Mouse (Mus musculus) liver, adult (tissue): ENCODE measurements around the gene H2al1c.
"Not testable (repeated sequence)": the region's sequence is repeated elsewhere in the genome, so short reads cannot be mapped to it uniquely, and the experiment has no call there.

Source experiments
- GATA4 ChIP-seq: IDR thresholded peaks from 2 replicates; pipeline ENCODE4 v1.6.1; 2014; ENCODE audit warnings: mild to moderate bottlenecking, low read length; ENCODE audit not compliant: insufficient replicate concordance

The H2al1c gene

GRCm38 (mm10) chrX:11305355-11305754 lies at the start of gene H2al1c:
TSS of gene H2al1c (plus strand) at chrX:11305655.
- not testable (repeated sequence) for TF ChIP-seq GATA4

GRCm38 (mm10) chrX:11264918-11265317 lies 40.5 kb upstream of the H2al1c start:
- no peak for TF ChIP-seq GATA4

- TF ChIP-seq GATA4, result no peak
Observed at GRCm38 (mm10) chrX:11267791-11268190, 37.7 kb upstream of the H2al1c start.

DNA sequence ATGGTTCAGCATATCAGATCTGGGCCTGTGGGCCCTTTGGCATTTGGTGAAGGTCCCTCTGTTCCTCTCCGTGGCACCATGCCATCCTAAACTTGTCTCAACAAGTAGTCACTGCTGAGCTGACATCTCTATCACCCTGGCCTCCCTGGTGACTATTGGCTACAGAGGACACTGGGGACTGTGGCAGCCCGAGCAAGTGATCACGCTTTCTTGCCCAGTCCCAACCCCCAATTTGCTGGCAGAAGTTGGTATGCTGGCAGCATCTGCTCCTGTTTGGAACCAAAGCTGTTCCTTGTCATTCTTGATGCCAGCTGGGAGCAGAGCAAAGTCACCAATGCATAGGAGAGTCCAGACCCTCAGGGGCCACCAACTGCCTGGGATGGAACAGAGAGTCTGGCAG lies 36.4 kb upstream of the H2al1c start:
- TF ChIP-seq GATA4, result no peak

GRCm38 (mm10) chrX:11273190-11273589 lies 32.3 kb upstream of the H2al1c start:
- no peak for TF ChIP-seq GATA4

GRCm38 (mm10) chrX:11277083-11277482 lies 28.4 kb upstream of the H2al1c start:
- TF ChIP-seq GATA4, result no peak

- TF ChIP-seq GATA4, result no peak
Observed at GRCm38 (mm10) chrX:11280741-11281140, 24.7 kb upstream of the H2al1c start.

GRCm38 (mm10) chrX:11288306-11288882 lies 17.1 kb upstream of the H2al1c start:
- no peak for TF ChIP-seq GATA4

GRCm38 (mm10) chrX:11289244-11289643 lies 16.2 kb upstream of the H2al1c start:
- TF ChIP-seq GATA4, result no peak

GRCm38 (mm10) chrX:11298957-11299356 lies 6.5 kb upstream of the H2al1c start, which contains the start of gene H2al1a:
TSS of gene H2al1a (plus strand) at chrX:11299257.
- TF ChIP-seq GATA4, result not testable (repeated sequence)

DNA sequence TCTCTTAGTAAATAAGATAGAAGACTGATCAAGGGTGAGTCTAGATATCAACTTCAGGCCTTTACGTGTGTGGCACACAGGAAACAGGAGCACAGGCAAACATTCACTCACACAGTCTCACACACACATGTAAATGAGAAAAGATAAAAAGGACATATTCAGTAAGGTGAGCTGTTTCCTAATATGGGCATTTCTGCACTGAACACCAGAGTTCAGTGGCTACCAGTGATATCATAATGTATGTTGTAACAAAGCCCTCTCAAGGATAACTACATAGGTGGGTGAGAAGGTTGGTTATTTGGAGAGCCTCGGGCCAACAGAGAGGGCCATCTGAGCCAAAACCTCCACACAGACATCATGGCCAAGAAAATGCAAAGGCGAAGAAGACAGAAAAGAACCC lies 3.3 kb upstream of the H2al1c start, which contains the start of gene H2al1b:
TSS of gene H2al1b (plus strand) at position 301 of the 400 bp plus-strand sequence.
- TF ChIP-seq GATA4, result not testable (repeated sequence)

GRCm38 (mm10) chrX:11308524-11308923 lies 3.1 kb downstream of the H2al1c start, which contains the start of gene H2al1d:
TSS of gene H2al1d (plus strand) at chrX:11308824.
- TF ChIP-seq GATA4, result not testable (repeated sequence)

DNA sequence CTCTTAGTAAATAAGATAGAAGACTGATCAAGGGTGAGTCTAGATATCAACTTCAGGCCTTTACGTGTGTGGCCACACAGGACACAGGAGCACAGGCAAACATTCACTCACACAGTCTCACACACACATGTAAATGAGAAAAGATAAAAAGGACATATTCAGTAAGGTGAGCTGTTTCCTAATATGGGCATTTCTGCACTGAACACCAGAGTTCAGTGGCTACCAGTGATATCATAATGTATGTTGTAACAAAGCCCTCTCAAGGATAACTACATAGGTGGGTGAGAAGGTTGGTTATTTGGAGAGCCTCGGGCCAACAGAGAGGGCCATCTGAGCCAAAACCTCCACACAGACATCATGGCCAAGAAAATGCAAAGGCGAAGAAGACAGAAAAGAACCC lies 6.2 kb downstream of the H2al1c start, which contains the start of gene H2al1e:
TSS of gene H2al1e (plus strand) at position 301 of the 400 bp plus-strand sequence.
- TF ChIP-seq GATA4, result not testable (repeated sequence)

GRCm38 (mm10) chrX:11314858-11315257 lies 9.4 kb downstream of the H2al1c start, which contains the start of gene H2al1f:
TSS of gene H2al1f (plus strand) at chrX:11315158.
- not testable (repeated sequence) for TF ChIP-seq GATA4

DNA sequence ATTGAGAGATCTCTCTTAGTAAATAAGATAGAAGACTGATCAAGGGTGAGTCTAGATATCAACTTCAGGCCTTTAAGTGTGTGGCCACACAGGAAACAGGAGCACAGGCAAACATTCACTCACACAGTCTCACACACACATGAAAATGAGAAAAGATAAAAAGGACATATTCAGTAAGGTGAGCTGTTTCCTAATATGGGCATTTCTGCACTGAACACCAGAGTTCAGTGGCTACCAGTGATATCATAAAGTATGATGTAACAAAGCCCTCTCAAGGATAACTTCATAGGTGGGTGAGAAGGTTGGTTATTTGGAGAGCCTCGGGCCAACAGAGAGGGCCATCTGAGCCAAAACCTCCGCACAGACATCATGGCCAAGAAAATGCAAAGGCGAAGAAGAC lies 12.5 kb downstream of the H2al1c start, which contains the start of gene H2al1g:
TSS of gene H2al1g (plus strand) at position 301 of the 400 bp plus-strand sequence.
- not testable (repeated sequence) for TF ChIP-seq GATA4

DNA sequence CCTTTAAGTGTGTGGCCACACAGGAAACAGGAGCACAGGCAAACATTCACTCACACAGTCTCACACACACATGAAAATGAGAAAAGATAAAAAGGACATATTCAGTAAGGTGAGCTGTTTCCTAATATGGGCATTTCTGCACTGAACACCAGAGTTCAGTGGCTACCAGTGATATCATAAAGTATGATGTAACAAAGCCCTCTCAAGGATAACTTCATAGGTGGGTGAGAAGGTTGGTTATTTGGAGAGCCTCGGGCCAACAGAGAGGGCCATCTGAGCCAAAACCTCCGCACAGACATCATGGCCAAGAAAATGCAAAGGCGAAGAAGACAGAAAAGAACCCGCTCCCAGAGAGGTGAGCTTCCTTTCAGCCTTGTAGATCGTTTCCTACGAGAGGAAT lies 15.7 kb downstream of the H2al1c start, which contains the start of gene H2al1h:
TSS of gene H2al1h (plus strand) at position 301 of the 400 bp plus-strand sequence.
- TF ChIP-seq GATA4, result not testable (repeated sequence)
